Mouse (Mus musculus) neural tube, embryonic 13.5 days (tissue): ENCODE results near the gene Smpd3. TPM values are rescaled to one million over a fixed set of nuclear protein-coding genes. Genes with fewer than 3 reads are reported as not detected.

Experiments used
- ATAC-seq: fragments of 200-750 bp; cut with Nextera tagmentation; 2 replicates; pipeline ENCODE4 v1.8.0; 2017; ENCODE audit warnings: low read depth, mild to moderate bottlenecking, moderate TSS enrichment, moderate library complexity
- H3K27ac ChIP-seq: fragments of 300-500 bp; sonication (generic); replicated peaks from 2 replicates; pipeline ENCODE4 v1.5.1; 2015; ENCODE audit warnings: moderate library complexity, mild to moderate bottlenecking, inconsistent platforms
- H3K27me3 ChIP-seq: fragments of 300-500 bp; sonication (generic); 2 replicates; pipeline ENCODE4 v1.6.1; 2015; ENCODE audit warnings: mild to moderate bottlenecking, inconsistent platforms
- H3K36me3 ChIP-seq: fragments of 300-500 bp; sonication (generic); 2 replicates; pipeline ENCODE4 v1.6.1; 2015; ENCODE audit warnings: mild to moderate bottlenecking, inconsistent platforms
- H3K4me1 ChIP-seq: fragments of 300-500 bp; sonication (generic); replicated peaks from 2 replicates; pipeline ENCODE4 v1.6.1; 2015; ENCODE audit warnings: inconsistent platforms
- H3K4me2 ChIP-seq: fragments of 300-500 bp; sonication (generic); 2 replicates; pipeline ENCODE4 v1.6.1; 2015; ENCODE audit warnings: inconsistent platforms, mild to moderate bottlenecking, moderate library complexity
- H3K4me3 ChIP-seq: fragments of 300-500 bp; sonication (generic); 2 replicates; pipeline ENCODE4 v1.5.1; 2015; ENCODE audit warnings: mild to moderate bottlenecking, inconsistent platforms
- H3K9ac ChIP-seq: fragments of 300-500 bp; sonication (generic); 2 replicates; pipeline ENCODE4 v1.6.1; 2015; ENCODE audit warnings: moderate library complexity, mild to moderate bottlenecking, inconsistent platforms
- H3K9me3 ChIP-seq: fragments of 300-500 bp; sonication (generic); 2 replicates; pipeline ENCODE4 v1.6.1; 2016; ENCODE audit warnings: inconsistent platforms
- WGBS: fragments of 180-500 bp; shearing (Covaris S2); methylation state at CpG from one replicate; pipeline ENCODE4 v1.1.7; 2015; 5-methylcytosine and 5-hydroxymethylcytosine counted together
- polyA plus RNA-seq: library from polyadenylated mRNA; unstranded; fragments of >200 nt; fragmentation: Nextera tagmentation; extraction: Ambion mirVana; gene quantifications from 2 replicates; pipeline ENCODE4 v1.2.1, GENCODE M21; 2015

The Smpd3 gene
- polyA plus RNA-seq, 1 experiment from 2014 or later: 39.4 TPM

GRCm38 (mm10) chr8:106351135-106351534 lies 13.3 kb upstream of the Smpd3 start:
- no peaks in the 10 kb centered on the region for H3K27me3 ChIP-seq
- H3K4me1 ChIP-seq: no peaks in the 10 kb centered on the region
- WGBS: 71% methylated on average over 2 of the region's 2 CpGs
- H3K9ac ChIP-seq: no peak overlapping the region
- H3K4me2 ChIP-seq: no peak overlapping the region
- ATAC-seq: no peak
- H3K27ac ChIP-seq: no peak overlapping the region
- H3K9me3 ChIP-seq: no peaks in the 10 kb centered on the region
- H3K4me3 ChIP-seq: no peak overlapping the region
- no peaks in the 10 kb centered on the region for H3K36me3 ChIP-seq

GRCm38 (mm10) chr8:106349398-106349797 lies 11.6 kb upstream of the Smpd3 start:
- no peak overlapping the region for H3K9ac ChIP-seq
- 61% methylated on average over 11 of the region's 11 CpGs for WGBS
- H3K4me3 ChIP-seq: no peak overlapping the region
- H3K4me1 ChIP-seq: no peaks in the 10 kb centered on the region
- no peaks in the 10 kb centered on the region for H3K36me3 ChIP-seq
- ATAC-seq: no peak
- H3K4me2 ChIP-seq: no peak overlapping the region
- H3K27ac ChIP-seq: no peak overlapping the region
- H3K27me3 ChIP-seq: no peaks in the 10 kb centered on the region
- no peaks in the 10 kb centered on the region for H3K9me3 ChIP-seq

DNA sequence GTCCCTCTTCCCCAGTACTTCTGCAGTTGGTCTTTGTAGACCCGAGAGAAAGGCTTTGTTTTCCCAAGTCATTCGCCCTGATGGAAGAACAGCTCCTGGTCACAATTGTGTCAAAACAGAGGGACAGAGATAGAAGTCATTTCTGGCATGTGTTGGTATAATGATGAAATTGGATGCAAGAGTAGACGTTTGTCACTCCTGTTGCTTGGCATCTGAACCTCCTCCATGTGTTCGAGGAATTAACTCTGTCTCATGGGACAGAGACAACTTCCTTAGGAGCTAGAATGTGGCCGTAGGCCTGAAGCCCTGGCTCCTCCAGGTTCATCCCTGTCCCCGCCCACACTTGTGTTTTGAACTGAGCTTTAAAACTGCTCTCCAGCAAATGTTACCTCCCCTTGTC lies 8.3 kb upstream of the Smpd3 start:
- Histone ChIP-seq H3K9ac (no peak overlapping the region), H3K27ac (no peak overlapping the region), H3K4me2 (no peak overlapping the region), H3K4me3 (no peak overlapping the region), H3K9me3 (no peaks in the 10 kb centered on the region), H3K4me1 (no peaks in the 10 kb centered on the region), H3K36me3 (no peaks in the 10 kb centered on the region), H3K27me3 (no peaks in the 10 kb centered on the region)
- no peak for ATAC-seq
- WGBS: 76% methylated on average over 6 of the region's 6 CpGs

- Histone ChIP-seq H3K4me1 (peaks cover 15% of the 10 kb centered on the region), H3K27ac (no peak overlapping the region), H3K36me3 (no peaks in the 10 kb centered on the region), H3K4me2 (no peak overlapping the region), H3K9me3 (no peaks in the 10 kb centered on the region), H3K4me3 (no peak overlapping the region), H3K9ac (no peak overlapping the region), H3K27me3 (no peaks in the 10 kb centered on the region)
- WGBS: 74% methylated on average over 5 of the region's 5 CpGs
- no peak for ATAC-seq
Measured at GRCm38 (mm10) chr8:106343471-106343870, 5.7 kb upstream of the Smpd3 start.

DNA sequence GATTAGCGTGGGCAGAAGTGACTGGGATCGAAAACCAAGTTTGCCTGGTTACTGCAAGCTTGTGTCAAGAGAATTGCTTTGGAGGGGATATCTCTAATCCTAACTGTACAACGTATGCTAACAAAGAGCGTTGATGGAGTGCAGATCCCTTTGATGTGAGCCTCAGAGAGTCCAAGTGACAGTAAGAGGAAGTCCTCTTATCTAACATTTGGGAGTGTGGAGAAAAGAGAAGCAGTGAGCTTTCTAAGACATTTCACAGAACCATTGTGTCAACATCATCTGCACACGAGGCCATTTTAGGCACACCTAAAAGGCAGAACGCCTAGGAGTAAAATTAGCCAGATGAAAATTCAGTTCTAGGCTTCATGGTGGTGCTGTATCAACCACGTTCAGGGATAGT lies 5.0 kb upstream of the Smpd3 start:
- H3K27ac ChIP-seq: no peak overlapping the region
- no peak overlapping the region for H3K4me2 ChIP-seq
- no peaks in the 10 kb centered on the region for H3K36me3 ChIP-seq
- H3K27me3 ChIP-seq: no peaks in the 10 kb centered on the region
- ATAC-seq: no peak
- H3K9ac ChIP-seq: no peak overlapping the region
- H3K4me1 ChIP-seq: peaks cover 15% of the 10 kb centered on the region
- H3K9me3 ChIP-seq: no peaks in the 10 kb centered on the region
- no peak overlapping the region for H3K4me3 ChIP-seq
- WGBS: 80% methylated on average over 7 of the region's 7 CpGs

DNA sequence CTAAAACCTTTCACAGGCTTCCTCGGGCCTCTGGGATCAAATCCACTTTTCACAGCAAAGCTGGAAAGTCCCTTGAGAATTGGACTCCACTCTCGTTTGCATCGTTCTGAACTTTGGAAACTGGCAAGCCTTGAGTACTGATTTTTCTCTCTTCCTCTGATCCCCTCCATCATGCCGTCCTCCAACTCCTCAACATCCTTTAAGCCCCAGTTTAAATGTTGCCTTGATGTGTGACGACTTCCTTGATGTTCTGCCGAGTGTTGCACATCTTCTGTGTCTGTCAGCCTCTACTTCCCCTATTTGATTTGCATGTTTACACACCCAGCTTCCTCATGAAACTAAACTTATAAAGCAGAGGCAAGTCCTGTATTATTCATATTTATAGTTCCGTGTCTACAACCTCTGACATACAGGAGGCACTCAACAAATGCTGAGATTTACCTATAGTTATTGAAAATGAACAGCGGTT lies 987 bp upstream of the Smpd3 start:
- Histone ChIP-seq H3K4me1 (peaks cover 40% of the 10 kb centered on the region), H3K27ac (peak overlapping the region; percentile 63; the same call in 1 of the 2 replicates), H3K27me3 (no peaks in the 10 kb centered on the region), H3K4me3 (peak overlapping the region; percentile 73), H3K4me2 (peak overlapping the region; percentile 60), H3K9ac (peak overlapping the region; percentile 69), H3K36me3 (no peaks in the 10 kb centered on the region), H3K9me3 (no peaks in the 10 kb centered on the region)
- 39% methylated on average over 8 of the region's 8 CpGs for WGBS
- ATAC-seq: no peak

- no peaks in the 10 kb centered on the region for H3K9me3 ChIP-seq
- H3K9ac ChIP-seq: peak overlapping the region; percentile 89
- H3K27me3 ChIP-seq: no peaks in the 10 kb centered on the region
- ATAC-seq: peak; percentile 51
- WGBS: under 1% methylated on average over 41 of the region's 41 CpGs
- H3K36me3 ChIP-seq: no peaks in the 10 kb centered on the region
- peak overlapping the region; percentile 73 for H3K4me3 ChIP-seq
- H3K27ac ChIP-seq: peak overlapping the region; percentile 94
- peak overlapping the region; percentile 60 for H3K4me2 ChIP-seq
- H3K4me1 ChIP-seq: peaks cover 62% of the 10 kb centered on the region
Measured at GRCm38 (mm10) chr8:106336561-106336960, 1.2 kb downstream of the Smpd3 start.

GRCm38 (mm10) chr8:106336031-106336430 lies 1.8 kb downstream of the Smpd3 start:
- Histone ChIP-seq H3K4me3 (peak overlapping the region; percentile 73), H3K4me2 (peak overlapping the region; percentile 60), H3K27me3 (no peaks in the 10 kb centered on the region), H3K4me1 (peaks cover 64% of the 10 kb centered on the region), H3K27ac (peak overlapping the region; percentile 94), H3K9me3 (no peaks in the 10 kb centered on the region), H3K9ac (peak overlapping the region; percentile 89), H3K36me3 (no peaks in the 10 kb centered on the region)
- no peak for ATAC-seq
- WGBS: 40% methylated on average over 4 of the region's 4 CpGs

GRCm38 (mm10) chr8:106335196-106335595 lies 2.6 kb downstream of the Smpd3 start:
- H3K4me2 ChIP-seq: peak overlapping the region; percentile 60
- no peak overlapping the region for H3K9ac ChIP-seq
- no peak for ATAC-seq
- H3K36me3 ChIP-seq: no peaks in the 10 kb centered on the region
- no peaks in the 10 kb centered on the region for H3K9me3 ChIP-seq
- no peak overlapping the region for H3K27ac ChIP-seq
- no peaks in the 10 kb centered on the region for H3K27me3 ChIP-seq
- H3K4me1 ChIP-seq: peaks cover 64% of the 10 kb centered on the region
- WGBS: 65% methylated on average over 4 of the region's 4 CpGs
- 0 out of 2 replicates have a peak overlapping the region, but pooled peaks have one; percentile 73 for H3K4me3 ChIP-seq

- peaks cover 48% of the 10 kb centered on the region for H3K4me1 ChIP-seq
- no peak overlapping the region for H3K4me2 ChIP-seq
- no peak overlapping the region for H3K4me3 ChIP-seq
- H3K36me3 ChIP-seq: no peaks in the 10 kb centered on the region
- 45% methylated on average over 8 of the region's 8 CpGs for WGBS
- 0 out of 2 replicates have a peak overlapping the region, but pooled peaks have one; percentile 4 for H3K27ac ChIP-seq
- H3K27me3 ChIP-seq: no peaks in the 10 kb centered on the region
- ATAC-seq: no peak
- H3K9me3 ChIP-seq: no peaks in the 10 kb centered on the region
- 0 out of 2 replicates have a peak overlapping the region, but pooled peaks have one; percentile 18 for H3K9ac ChIP-seq
Measured at GRCm38 (mm10) chr8:106333346-106333745, 4.4 kb downstream of the Smpd3 start.

DNA sequence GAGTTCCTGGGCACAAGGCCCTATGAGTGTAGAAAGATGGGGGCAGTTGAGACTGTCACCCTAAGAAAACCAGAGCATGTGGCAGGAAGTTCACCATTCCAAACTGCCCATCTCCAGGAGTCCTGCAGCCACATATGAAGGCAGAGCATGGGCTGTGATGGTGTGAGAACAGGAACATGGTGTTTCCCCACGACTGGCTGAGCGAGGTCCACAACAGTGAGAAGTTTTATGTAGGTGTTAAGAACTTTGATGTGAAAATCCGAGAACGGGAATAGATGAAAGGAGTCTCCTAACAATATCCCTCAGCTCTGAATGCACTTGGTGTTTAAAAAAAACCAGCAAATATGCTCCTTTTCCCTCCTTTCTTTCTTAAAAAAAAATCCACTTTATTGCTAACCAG lies 5.3 kb downstream of the Smpd3 start:
- WGBS: 84% methylated on average over 4 of the region's 4 CpGs
- ATAC-seq: no peak
- no peak overlapping the region for H3K4me2 ChIP-seq

DNA sequence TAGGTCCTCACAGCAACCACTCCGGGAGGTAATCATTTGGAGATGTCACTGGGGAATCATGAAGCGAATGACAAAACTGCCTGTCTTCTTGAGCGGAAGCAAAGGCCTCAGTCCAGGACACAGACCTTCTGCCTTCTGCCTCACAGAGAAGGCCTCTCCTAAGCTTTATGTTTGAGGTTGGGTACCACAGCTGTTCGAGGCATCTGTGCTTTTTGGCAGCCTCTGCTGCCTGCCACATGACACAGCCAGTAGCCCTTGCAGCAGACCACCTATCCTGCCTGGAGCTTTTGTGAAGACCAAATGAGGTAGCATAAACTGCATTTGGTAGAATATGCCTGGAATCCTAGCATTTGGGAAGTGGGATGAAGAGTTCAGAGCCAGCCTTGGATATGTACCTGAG lies 11.2 kb downstream of the Smpd3 start:
- ATAC-seq: no peak
- Histone ChIP-seq H3K4me2 (no peak overlapping the region), H3K4me3 (no peak overlapping the region), H3K36me3 (no peaks in the 10 kb centered on the region), H3K27me3 (no peaks in the 10 kb centered on the region), H3K4me1 (peaks cover 26% of the 10 kb centered on the region), H3K9ac (no peak overlapping the region), H3K27ac (peak overlapping the region; percentile 59), H3K9me3 (no peaks in the 10 kb centered on the region)
- 57% methylated on average over 4 of the region's 4 CpGs for WGBS

More for the DNA sequence above, 5.3 kb downstream of the Smpd3 start:
- H3K27ac ChIP-seq: no peak overlapping the region
- no peaks in the 10 kb centered on the region for H3K27me3 ChIP-seq
- H3K4me3 ChIP-seq: no peak overlapping the region
- H3K9ac ChIP-seq: no peak overlapping the region
- H3K36me3 ChIP-seq: no peaks in the 10 kb centered on the region
- H3K9me3 ChIP-seq: no peaks in the 10 kb centered on the region
- peaks cover 48% of the 10 kb centered on the region for H3K4me1 ChIP-seq

DNA sequence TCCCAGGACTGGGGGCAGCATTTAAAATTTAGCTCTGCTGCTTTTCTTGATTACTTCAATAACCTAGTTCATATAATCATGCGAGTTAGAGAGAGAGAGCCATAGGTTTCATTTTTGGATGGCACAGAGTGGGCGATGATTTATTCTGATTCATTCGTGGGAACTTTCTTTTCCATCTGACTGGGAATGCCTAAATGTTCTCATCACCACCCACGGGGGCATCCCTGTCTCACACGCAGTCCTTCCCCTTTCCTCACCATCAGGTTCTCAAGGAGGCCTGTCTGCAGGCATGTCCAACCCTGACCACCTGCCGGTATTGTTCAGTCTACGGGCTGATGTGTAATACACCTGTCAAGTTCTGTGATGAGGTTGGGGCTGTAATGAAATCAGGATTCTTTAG lies 16.4 kb downstream of the Smpd3 start:
- H3K27me3 ChIP-seq: no peaks in the 10 kb centered on the region
- H3K9me3 ChIP-seq: no peaks in the 10 kb centered on the region
- ATAC-seq: no peak
- no peak overlapping the region for H3K27ac ChIP-seq
- 80% methylated on average over 7 of the region's 7 CpGs for WGBS
- no peak overlapping the region for H3K4me3 ChIP-seq
- no peaks in the 10 kb centered on the region for H3K36me3 ChIP-seq
- no peak overlapping the region for H3K4me2 ChIP-seq
- peaks cover 42% of the 10 kb centered on the region for H3K4me1 ChIP-seq
- H3K9ac ChIP-seq: no peak overlapping the region
